In the genomic region with DNA sequence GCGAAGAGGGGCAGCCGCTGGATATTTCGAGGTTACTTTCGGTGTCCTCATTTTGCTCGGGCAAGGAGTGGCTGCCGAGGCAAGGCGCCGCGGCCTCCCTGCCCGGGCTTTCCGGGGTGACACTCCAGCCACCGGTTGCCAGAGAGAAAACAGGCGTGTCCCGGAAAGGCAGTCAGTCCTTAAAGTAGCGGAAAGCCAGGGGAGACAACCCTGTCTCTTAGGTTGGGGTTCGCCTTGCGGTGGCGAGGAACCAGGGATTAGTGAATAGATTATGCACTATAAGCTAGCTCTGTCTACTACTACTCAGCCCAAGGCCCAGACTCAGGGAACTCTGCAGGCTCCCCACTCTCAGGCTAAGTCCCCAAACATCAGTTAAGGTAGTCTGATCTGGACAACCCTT, we compare ENCODE assay signal across 8 mouse cellular contexts. TPM values are rescaled to one million over a fixed set of nuclear protein-coding genes. Genes with fewer than 3 reads are reported as not detected.
DNase-seq lines count a peak whose midpoint lies in the region; ATAC-seq and TF ChIP-seq lines count a peak whose summit lies in the region.
"Not testable (repeated sequence)": the region's sequence is repeated elsewhere in the genome, so short reads cannot be mapped to it uniquely, and the experiment has no call there.

No protein-coding gene starts in this region.

- H3K4me3 ChIP-seq in forebrain, embryonic 13.5 days; heart, embryonic 14.5 days (ENCODE audit: control insufficient read depth in 1 of 2, insufficient read depth in 1 of 2, low read depth in 1 of 2, low read length in 2 of 2); limb, embryonic 12.5 days (replicated peaks); liver, postnatal 0 days (ENCODE audit: low read depth, low read length); midbrain, embryonic 13.5 days (replicated peaks); neural tube, embryonic 15.5 days (replicated peaks): not testable (repeated sequence)

- H3K27me3 ChIP-seq in forebrain, embryonic 13.5 days; heart, embryonic 14.5 days (ENCODE audit: control insufficient read depth, insufficient read depth, low read length); limb, embryonic 12.5 days; liver, postnatal 0 days (ENCODE audit: insufficient read depth, low read length); midbrain, embryonic 13.5 days; neural tube, embryonic 15.5 days (replicated peaks): not testable (repeated sequence)

- TF ChIP-seq EP300 in liver, postnatal 0 days (IDR thresholded peaks at IDR 0.05; ENCODE audit: low read depth): not testable (repeated sequence)

- H3K9ac ChIP-seq in forebrain, embryonic 13.5 days; heart, embryonic 14.5 days (ENCODE audit: low read length); limb, embryonic 12.5 days (replicated peaks); liver, postnatal 0 days (replicated peaks); midbrain, embryonic 13.5 days (replicated peaks); neural tube, embryonic 15.5 days (replicated peaks): not testable (repeated sequence)

- not testable (repeated sequence) for H3K36me3 ChIP-seq in forebrain, embryonic 13.5 days (ENCODE audit: poor library complexity, severe bottlenecking); heart, embryonic 14.5 days (ENCODE audit: control insufficient read depth, insufficient read depth, low read length); limb, embryonic 12.5 days; liver, postnatal 0 days (replicated peaks; ENCODE audit: insufficient read depth, low read length); midbrain, embryonic 13.5 days; neural tube, embryonic 15.5 days

- not testable (repeated sequence) for TF ChIP-seq CTCF in liver, postnatal 0 days (IDR thresholded peaks at IDR 0.05; ENCODE audit: low read depth)

- H3K27ac ChIP-seq in forebrain, embryonic 13.5 days; heart, embryonic 14.5 days (replicated peaks in 1 of 2; ENCODE audit: control insufficient read depth in 1 of 2, insufficient read depth in 1 of 2, low read depth in 2 of 2, low read length in 2 of 2); limb, embryonic 12.5 days; liver, postnatal 0 days (ENCODE audit: low read depth); midbrain, embryonic 13.5 days; neural tube, embryonic 15.5 days (replicated peaks): not testable (repeated sequence)

- no CpG with 5 or more reads among the region's 18 CpGs for WGBS in forebrain, embryonic 13.5 days
- WGBS in heart, embryonic 14.5 days: no CpG with 5 or more reads among the region's 18 CpGs
- no CpG with 5 or more reads among the region's 18 CpGs for WGBS in limb, embryonic 12.5 days
- no CpG with 5 or more reads among the region's 18 CpGs for WGBS in liver, postnatal 0 days (ENCODE audit: insufficient replicate concordance)
- no CpG with 5 or more reads among the region's 18 CpGs for WGBS in midbrain, embryonic 13.5 days
- no CpG with 5 or more reads among the region's 18 CpGs for WGBS in neural tube, embryonic 15.5 days

- not testable (repeated sequence) for H3K4me2 ChIP-seq in forebrain, embryonic 13.5 days; heart, embryonic 14.5 days (ENCODE audit: low read length); limb, embryonic 12.5 days; liver, postnatal 0 days (ENCODE audit: low read depth, low read length); midbrain, embryonic 13.5 days (replicated peaks); neural tube, embryonic 15.5 days

- DNase-seq in liver, postnatal 0 days: not testable (repeated sequence)

- not testable (repeated sequence) for H3K9me3 ChIP-seq in forebrain, embryonic 13.5 days (replicated peaks); heart, embryonic 14.5 days (ENCODE audit: control insufficient read depth, low read length); limb, embryonic 12.5 days; liver, postnatal 0 days (ENCODE audit: low read length); midbrain, embryonic 13.5 days; neural tube, embryonic 15.5 days (replicated peaks)

- not testable (repeated sequence) for H3K4me1 ChIP-seq in forebrain, embryonic 13.5 days; heart, embryonic 14.5 days (ENCODE audit: control insufficient read depth in 2 of 2, insufficient read depth in 2 of 2, low read length in 2 of 2); limb, embryonic 12.5 days (replicated peaks); liver, postnatal 0 days (ENCODE audit: insufficient read depth); midbrain, embryonic 13.5 days (replicated peaks); neural tube, embryonic 15.5 days

- peak; percentile 68 for ATAC-seq in activated CD4-positive, CD25-positive, alpha-beta regulatory T cell, adult 4 months
- ATAC-seq in forebrain, embryonic 13.5 days: peak; percentile 54
- peak; percentile 37; the same call in 1 of the 2 replicates for ATAC-seq in heart, embryonic 14.5 days (ENCODE audit: insufficient number of reproducible peaks, insufficient read depth, low FRiP score, low read depth)
- peak; percentile 68 for ATAC-seq in inflammation-experienced regulatory T-cells, adult 6 months
- peak; percentile 20; the same call in 1 of the 2 replicates for ATAC-seq in limb, embryonic 12.5 days (ENCODE audit: insufficient number of reproducible peaks, insufficient read depth, low FRiP score, low TSS enrichment, low read depth)
- ATAC-seq in liver, postnatal 0 days: peak; percentile 77
- peak; percentile 59 for ATAC-seq in midbrain, embryonic 13.5 days
- peak; percentile 75 for ATAC-seq in neural tube, embryonic 15.5 days (ENCODE audit: low FRiP score)

RNA-seq across cellular contexts. Expression of gene Fam177a, which starts 0.5 kb away (rescaled TPM):
- polyA plus RNA-seq in activated CD4-positive, CD25-positive, alpha-beta regulatory T cell, adult 4 months (2017; shearing (Covaris generic)): 10 to 100 TPM; 17.8 to 22.9 TPM
- polyA plus RNA-seq in forebrain, embryonic 13.5 days (2015; fragmentation: Nextera tagmentation; extraction: Ambion mirVana): 26.1 and 27.5 TPM in 2 replicates
- polyA plus RNA-seq in heart, embryonic 14.5 days (2014; fragmentation: Nextera tagmentation; extraction: Ambion mirVana): 18.6 and 19.4 TPM in 2 replicates
- 10 to 100 TPM; 15.6 to 28.9 (median 16.6) TPM for polyA plus RNA-seq in inflammation-experienced regulatory T-cells, adult 6 months (2017; shearing (Covaris generic))
- polyA plus RNA-seq in limb, embryonic 12.5 days (2016; fragmentation: Nextera tagmentation; extraction: Ambion mirVana): 15.7 and 18.4 TPM in 2 replicates
- polyA plus RNA-seq in liver, postnatal 0 days (2015; fragmentation: Nextera tagmentation; extraction: Ambion mirVana): 6.8 and 7.5 TPM in 2 replicates
- polyA plus RNA-seq in midbrain, embryonic 13.5 days (2015; fragmentation: Nextera tagmentation; extraction: Ambion mirVana): 33.4 and 34.2 TPM in 2 replicates
- 69.0 and 77.3 TPM in 2 replicates for polyA plus RNA-seq in neural tube, embryonic 15.5 days (2015; fragmentation: Nextera tagmentation; extraction: Ambion mirVana)

RNA-seq across cellular contexts. Expression of gene Srp54b, which starts 30.2 kb away (rescaled TPM):
- 10 to 100 TPM; 38.3 to 44.8 TPM for polyA plus RNA-seq in activated CD4-positive, CD25-positive, alpha-beta regulatory T cell, adult 4 months (2017; shearing (Covaris generic))
- polyA plus RNA-seq in forebrain, embryonic 13.5 days (2015; fragmentation: Nextera tagmentation; extraction: Ambion mirVana): 63.0 and 65.2 TPM in 2 replicates
- polyA plus RNA-seq in heart, embryonic 14.5 days (2014; fragmentation: Nextera tagmentation; extraction: Ambion mirVana): 46.1 and 53.0 TPM in 2 replicates
- polyA plus RNA-seq in inflammation-experienced regulatory T-cells, adult 6 months (2017; shearing (Covaris generic)): 10 to 100 TPM; 32.8 to 49.1 (median 34.4) TPM
- 59.0 and 67.3 TPM in 2 replicates for polyA plus RNA-seq in limb, embryonic 12.5 days (2016; fragmentation: Nextera tagmentation; extraction: Ambion mirVana)
- polyA plus RNA-seq in liver, postnatal 0 days (2015; fragmentation: Nextera tagmentation; extraction: Ambion mirVana): 21.7 and 22.5 TPM in 2 replicates
- polyA plus RNA-seq in midbrain, embryonic 13.5 days (2015; fragmentation: Nextera tagmentation; extraction: Ambion mirVana): 63.1 and 67.1 TPM in 2 replicates
- 62.8 and 64.4 TPM in 2 replicates for polyA plus RNA-seq in neural tube, embryonic 15.5 days (2015; fragmentation: Nextera tagmentation; extraction: Ambion mirVana)

RNA-seq across cellular contexts. Expression of gene Srp54a, which starts 44.7 kb away (rescaled TPM):
- polyA plus RNA-seq in activated CD4-positive, CD25-positive, alpha-beta regulatory T cell, adult 4 months (2017; shearing (Covaris generic)): 100 to 1,000 TPM; 137 to 147 TPM
- polyA plus RNA-seq in forebrain, embryonic 13.5 days (2015; fragmentation: Nextera tagmentation; extraction: Ambion mirVana): 167 and 195 TPM in 2 replicates
- polyA plus RNA-seq in heart, embryonic 14.5 days (2014; fragmentation: Nextera tagmentation; extraction: Ambion mirVana): 135 and 136 TPM in 2 replicates
- 100 to 1,000 TPM; 136 to 177 (median 154) TPM for polyA plus RNA-seq in inflammation-experienced regulatory T-cells, adult 6 months (2017; shearing (Covaris generic))
- 153 and 170 TPM in 2 replicates for polyA plus RNA-seq in limb, embryonic 12.5 days (2016; fragmentation: Nextera tagmentation; extraction: Ambion mirVana)
- 67.0 and 69.3 TPM in 2 replicates for polyA plus RNA-seq in liver, postnatal 0 days (2015; fragmentation: Nextera tagmentation; extraction: Ambion mirVana)
- 171 and 195 TPM in 2 replicates for polyA plus RNA-seq in midbrain, embryonic 13.5 days (2015; fragmentation: Nextera tagmentation; extraction: Ambion mirVana)
- polyA plus RNA-seq in neural tube, embryonic 15.5 days (2015; fragmentation: Nextera tagmentation; extraction: Ambion mirVana): 191 and 201 TPM in 2 replicates

RNA-seq across cellular contexts. Expression of gene 2700097O09Rik, which starts 44.8 kb away (rescaled TPM):
- polyA plus RNA-seq in activated CD4-positive, CD25-positive, alpha-beta regulatory T cell, adult 4 months (2017; shearing (Covaris generic)): 10 to 100 TPM; 14.0 to 17.8 TPM
- 42.5 TPM in 2 replicates for polyA plus RNA-seq in forebrain, embryonic 13.5 days (2015; fragmentation: Nextera tagmentation; extraction: Ambion mirVana)
- 22.5 and 25.4 TPM in 2 replicates for polyA plus RNA-seq in heart, embryonic 14.5 days (2014; fragmentation: Nextera tagmentation; extraction: Ambion mirVana)
- polyA plus RNA-seq in inflammation-experienced regulatory T-cells, adult 6 months (2017; shearing (Covaris generic)): 10 to 100 TPM; 18.7 to 24.4 (median 18.7) TPM
- polyA plus RNA-seq in limb, embryonic 12.5 days (2016; fragmentation: Nextera tagmentation; extraction: Ambion mirVana): 44.9 and 45.6 TPM in 2 replicates
- polyA plus RNA-seq in liver, postnatal 0 days (2015; fragmentation: Nextera tagmentation; extraction: Ambion mirVana): 13.2 and 14.0 TPM in 2 replicates
- 36.4 and 37.4 TPM in 2 replicates for polyA plus RNA-seq in midbrain, embryonic 13.5 days (2015; fragmentation: Nextera tagmentation; extraction: Ambion mirVana)
- polyA plus RNA-seq in neural tube, embryonic 15.5 days (2015; fragmentation: Nextera tagmentation; extraction: Ambion mirVana): 34.1 and 34.7 TPM in 2 replicates

Comparison
In these comparisons a context has a peak if more than half of its experiments do, and no peak if none do; other contexts are left out.
1. ATAC-seq: peak in every context shown above with its lines; median percentile 77 in liver, postnatal 0 days; 75 in neural tube, embryonic 15.5 days; 68 in activated CD4-positive, CD25-positive, alpha-beta regulatory T cell, adult 4 months; 68 in inflammation-experienced regulatory T-cells, adult 6 months; 59 in midbrain, embryonic 13.5 days; 54 in forebrain, embryonic 13.5 days; 37 in heart, embryonic 14.5 days; 20 in limb, embryonic 12.5 days.